Mouse (Mus musculus): ENCODE measurements around the gene Ptges3l. TPM values are rescaled to one million over a fixed set of nuclear protein-coding genes. Genes with fewer than 3 reads are reported as not detected.

The Ptges3l gene
- polyA plus RNA-seq, 1 experiment from 2014 or later = 83.6 TPM

DNA sequence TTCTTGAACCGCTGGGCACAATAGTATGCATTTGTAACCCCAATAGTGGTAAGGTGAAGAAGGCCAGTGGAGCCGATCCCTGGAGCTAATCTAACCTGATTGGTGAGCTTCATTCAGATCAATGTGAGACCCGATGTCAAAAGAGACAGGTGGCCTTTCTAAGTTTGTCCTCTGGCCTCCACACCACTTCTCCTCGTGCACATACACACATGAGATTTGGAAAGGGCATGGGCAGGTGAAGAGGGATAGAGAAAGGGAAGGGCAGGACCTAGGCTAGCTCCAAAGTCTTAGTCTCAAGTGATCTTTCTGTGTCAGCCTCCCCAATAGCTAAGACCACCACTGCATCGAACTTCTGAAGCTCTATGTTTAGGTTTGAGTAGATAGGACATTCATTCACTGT, 55.0 kb downstream of the Ptges3l start:
- no peak overlapping the region for H3K4me2 ChIP-seq (ENCODE audit: low read depth, low read length)
- no peaks in the 10 kb centered on the region for H3K4me1 ChIP-seq (ENCODE audit: control insufficient read depth, insufficient read depth, low read length)
- H3K27ac ChIP-seq (ENCODE audit: low read length) = no peak overlapping the region
- H3K9ac ChIP-seq (ENCODE audit: low read length) = no peak overlapping the region
- H3K9me3 ChIP-seq (replicated peaks; ENCODE audit: control insufficient read depth, low read length) = no peaks in the 10 kb centered on the region
- no peaks in the 10 kb centered on the region for H3K27me3 ChIP-seq (ENCODE audit: control insufficient read depth, insufficient read depth, low read length)
- H3K4me3 ChIP-seq (ENCODE audit: low read length) = no peak overlapping the region
- WGBS = 69% methylated on average over 5 of the region's 5 CpGs
- ATAC-seq (replicated peaks; ENCODE audit: extremely low read depth, insufficient read depth, low FRiP score) = no peak
- no peaks in the 10 kb centered on the region for H3K36me3 ChIP-seq (ENCODE audit: control insufficient read depth, insufficient read depth)

Small RNAs within 50 kb of the gene (microRNA-seq; reads per million reads assigned to microRNA genes)
- 0.79 reads per million for gene Mir6929

Other genes starting within 250 kb of the Ptges3l start
- gene Ccr10, start 249.9 kb downstream of the Ptges3l start, polyA plus RNA-seq (2015; fragmentation: Nextera tagmentation; extraction: Ambion mirVana) = 0.16 and 0.60 TPM in 2 replicates
- 14.7 and 17.1 TPM in 2 replicates for gene Ezh1, start 198.9 kb downstream of the Ptges3l start, polyA plus RNA-seq (2015; fragmentation: Nextera tagmentation; extraction: Ambion mirVana)
- gene Ramp2, start 179.3 kb downstream of the Ptges3l start, polyA plus RNA-seq (2015; fragmentation: Nextera tagmentation; extraction: Ambion mirVana) = 203 and 204 TPM in 2 replicates
- 105 and 107 TPM in 2 replicates for gene Vps25, start 171.6 kb downstream of the Ptges3l start, polyA plus RNA-seq (2015; fragmentation: Nextera tagmentation; extraction: Ambion mirVana)
- gene Wnk4, start 164.8 kb downstream of the Ptges3l start, polyA plus RNA-seq (2015; fragmentation: Nextera tagmentation; extraction: Ambion mirVana) = 6.8 and 7.3 TPM in 2 replicates
- 0.87 and 0.91 TPM in 2 replicates for gene Cntd1, start 146.3 kb downstream of the Ptges3l start, polyA plus RNA-seq (2015; fragmentation: Nextera tagmentation; extraction: Ambion mirVana)
- gene Coa3, start 146.2 kb downstream of the Ptges3l start, polyA plus RNA-seq (2015; fragmentation: Nextera tagmentation; extraction: Ambion mirVana) = 166 and 175 TPM in 2 replicates
- gene Becn1, start 123.0 kb downstream of the Ptges3l start, polyA plus RNA-seq (2015; fragmentation: Nextera tagmentation; extraction: Ambion mirVana) = 135 TPM in 2 replicates
- 94.1 and 103 TPM in 2 replicates for gene Psme3, start 109.1 kb downstream of the Ptges3l start, polyA plus RNA-seq (2015; fragmentation: Nextera tagmentation; extraction: Ambion mirVana)
- gene Aoc2, start 100.3 kb downstream of the Ptges3l start, polyA plus RNA-seq (2015; fragmentation: Nextera tagmentation; extraction: Ambion mirVana) = 0.89 and 0.92 TPM in 2 replicates
- gene Aoc3, start 94.7 kb downstream of the Ptges3l start, polyA plus RNA-seq (2015; fragmentation: Nextera tagmentation; extraction: Ambion mirVana) = 2.2 and 2.6 TPM in 2 replicates
- gene G6pc, start 57.8 kb downstream of the Ptges3l start, polyA plus RNA-seq (2015; fragmentation: Nextera tagmentation; extraction: Ambion mirVana) = not detected in 2 replicates
- gene Aarsd1, start 7.7 kb downstream of the Ptges3l start, polyA plus RNA-seq (2015; fragmentation: Nextera tagmentation; extraction: Ambion mirVana) = 42.8 and 44.6 TPM in 2 replicates
- gene Gm27029, start 537 bp downstream of the Ptges3l start, polyA plus RNA-seq (2015; fragmentation: Nextera tagmentation; extraction: Ambion mirVana) = 15.8 and 17.2 TPM in 2 replicates
- gene Rundc1, start 248 bp downstream of the Ptges3l start, polyA plus RNA-seq (2015; fragmentation: Nextera tagmentation; extraction: Ambion mirVana) = 15.4 and 17.0 TPM in 2 replicates
- gene Rpl27, start 17.0 kb upstream of the Ptges3l start, polyA plus RNA-seq (2015; fragmentation: Nextera tagmentation; extraction: Ambion mirVana) = 166 and 174 TPM in 2 replicates
- 25.1 and 31.9 TPM in 2 replicates for gene Ifi35, start 23.1 kb upstream of the Ptges3l start, polyA plus RNA-seq (2015; fragmentation: Nextera tagmentation; extraction: Ambion mirVana)
- gene Rnd2, start 39.7 kb upstream of the Ptges3l start, polyA plus RNA-seq (2015; fragmentation: Nextera tagmentation; extraction: Ambion mirVana) = 7.9 and 8.2 TPM in 2 replicates
- 33.0 and 37.9 TPM in 2 replicates for gene Vat1, start 40.9 kb upstream of the Ptges3l start, polyA plus RNA-seq (2015; fragmentation: Nextera tagmentation; extraction: Ambion mirVana)
- gene Brca1, start 126.6 kb upstream of the Ptges3l start, polyA plus RNA-seq (2015; fragmentation: Nextera tagmentation; extraction: Ambion mirVana) = 5.8 and 7.1 TPM in 2 replicates
- gene Nbr1, start 126.8 kb upstream of the Ptges3l start, polyA plus RNA-seq (2015; fragmentation: Nextera tagmentation; extraction: Ambion mirVana) = 65.4 and 65.5 TPM in 2 replicates
- gene Tmem106a, start 156.9 kb upstream of the Ptges3l start, polyA plus RNA-seq (2015; fragmentation: Nextera tagmentation; extraction: Ambion mirVana) = 3.5 and 4.3 TPM in 2 replicates
- gene Gm11634, start 173.9 kb upstream of the Ptges3l start, polyA plus RNA-seq (2015; fragmentation: Nextera tagmentation; extraction: Ambion mirVana) = not detected in 2 replicates
- 48.5 and 53.1 TPM in 2 replicates for gene Rdm1, start 201.9 kb upstream of the Ptges3l start, polyA plus RNA-seq (2015; fragmentation: Nextera tagmentation; extraction: Ambion mirVana)
- gene Arl4d, start 240.2 kb upstream of the Ptges3l start, polyA plus RNA-seq (2015; fragmentation: Nextera tagmentation; extraction: Ambion mirVana) = 6.4 and 7.8 TPM in 2 replicates

Measured in heart, embryonic 16.5 days (tissue).